Mouse (Mus musculus) heart, postnatal 36 days (tissue): ENCODE data around the gene Gna13. TPM values are rescaled to one million over a fixed set of nuclear protein-coding genes. Genes with fewer than 3 reads are reported as not detected.

Experiments used
- DNase-seq, 2 experiments: peaks; one replicate each; pipeline ENCODE4 v3.0.0; 2021 to 2022
- intact Hi-C: fragments of 180-260 bp; cut with DNase I; formaldehyde crosslinking; loops from one replicate; pipeline ENCODE4 v1.15.1; 2025
- total RNA-seq, 2 experiments: library from RNA; stranded (reverse); gene quantifications; 2 replicates each; pipeline ENCODE4 v1.2.3; 2021

Gna13 gene
- total RNA-seq, 2 experiments from 2014 or later = 33.7 to 34.2 TPM

GRCm38 (mm10) chr11:109444600-109444999 lies 82.0 kb downstream of the Gna13 start:
- DNase-seq = no peak
- intact Hi-C loops = loop anchor here (1.0 to 5.0 kb wide), 3 partner anchors 200 to 823 kb away; no protein-coding TSS in a partner anchor

GRCm38 (mm10) chr11:109445438-109446035 lies 82.9 kb downstream of the Gna13 start:
- intact Hi-C loops = loop anchor here (1.0 to 2.0 kb wide), 2 partner anchors 140 to 201 kb away; no protein-coding TSS in a partner anchor
- DNase-seq = no peak

Other genes starting within 250 kb of the Gna13 start
- not detected for gene E030025P04Rik, start 218.5 kb upstream of the Gna13 start, total RNA-seq
- under 1 TPM in 1 of 2 experiments, not detected in 1; 0.14 TPM for gene Rgs9, start 64.7 kb upstream of the Gna13 start, total RNA-seq
- gene 9930022D16Rik, start 51.1 kb downstream of the Gna13 start, total RNA-seq = not detected
- gene Amz2, start 63.1 kb downstream of the Gna13 start, total RNA-seq = 10 to 100 TPM; 51.9 to 56.7 TPM
- gene Arsg, start 110.5 kb downstream of the Gna13 start, total RNA-seq = 1 to 10 TPM; 1.4 to 1.9 TPM
- 1 to 10 TPM; 5.5 to 7.4 TPM for gene Slc16a6, start 110.8 kb downstream of the Gna13 start, total RNA-seq
- 100 to 1,000 TPM; 116 TPM for gene Wipi1, start 249.1 kb downstream of the Gna13 start, total RNA-seq